Mouse (Mus musculus) adrenal gland, adult 2 months (tissue): Measurements from ENCODE around the gene Map3k1. TPM values are rescaled to one million over a fixed set of nuclear protein-coding genes. Genes with fewer than 3 reads are reported as not detected.

Experiments used
- DNase-seq: peaks from one replicate; pipeline ENCODE4 v3.0.0; 2021
- polyA plus RNA-seq: library from polyadenylated mRNA; depleted of rRNA; stranded (reverse); fragments of >200 nt; gene quantifications from 2 replicates; pipeline ENCODE4 v1.2.3, GENCODE M21; 2012
- total RNA-seq, 2 experiments: library from RNA; stranded (reverse); gene quantifications; 2 replicates each; pipeline ENCODE4 v1.2.3; 2021

The Map3k1 gene
- total and polyA plus RNA-seq, 3 experiments: 8.3 to 64.9 (median 49.1) TPM

DNA sequence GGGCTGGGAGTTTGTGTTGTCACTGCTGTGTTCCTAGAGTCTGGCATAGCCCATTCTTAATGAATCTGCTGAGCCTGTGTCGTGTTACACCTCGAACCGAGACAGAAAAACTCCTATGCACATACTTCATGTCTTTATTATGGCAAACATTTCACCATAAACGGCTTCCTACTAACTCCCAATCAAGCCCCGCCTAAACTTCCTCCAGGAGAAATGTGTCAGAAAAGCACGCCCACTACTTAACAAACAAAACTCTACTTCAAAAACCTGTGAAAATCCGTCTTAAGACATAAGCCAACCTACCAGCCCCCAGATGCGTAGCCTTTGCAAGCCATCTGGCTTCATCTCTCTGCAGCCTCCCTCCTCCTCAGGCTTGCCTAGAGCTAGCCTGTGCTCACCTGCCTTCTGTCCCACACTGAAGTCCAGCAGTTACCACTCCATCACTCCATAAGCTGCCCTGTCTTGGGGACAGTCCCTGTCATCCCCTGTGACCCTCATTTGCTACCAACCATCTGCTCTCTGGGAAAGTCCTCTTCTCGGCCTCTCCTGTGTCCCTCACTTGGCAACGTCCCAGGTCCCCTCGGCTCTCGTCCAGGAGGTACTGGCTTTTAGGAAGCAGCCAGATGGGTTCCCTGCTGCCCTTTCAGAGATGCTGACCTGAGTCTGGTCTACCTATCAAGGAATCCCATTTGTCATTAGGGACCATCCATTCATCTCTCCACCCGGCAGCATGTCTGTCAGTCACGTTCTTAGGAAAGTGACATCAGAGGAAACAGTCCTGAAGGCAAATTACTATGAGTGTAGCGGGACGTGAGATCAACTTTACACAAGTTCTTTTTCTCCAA, 16.4 kb downstream of the Map3k1 start:
- peak; percentile 64 for DNase-seq

DNA sequence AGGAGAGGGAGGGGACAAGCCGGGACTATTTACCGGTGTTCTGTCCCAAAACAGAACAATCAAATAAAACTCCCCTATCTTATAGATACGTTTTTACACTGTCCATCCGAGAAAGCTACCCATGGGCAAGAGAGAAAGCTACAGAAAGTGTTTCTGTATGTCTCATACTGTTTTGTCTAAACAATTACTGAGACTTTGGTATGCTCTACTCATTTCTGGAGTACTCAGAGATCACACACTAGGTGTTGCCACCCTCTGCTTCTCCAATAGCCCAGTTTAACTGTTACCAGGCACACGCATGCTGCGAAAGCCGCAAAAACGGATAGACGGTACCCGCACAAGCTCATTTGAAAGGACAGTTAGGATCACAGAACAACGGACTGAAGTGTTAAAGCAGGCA, 17.2 kb downstream of the Map3k1 start:
- no peak for DNase-seq

DNA sequence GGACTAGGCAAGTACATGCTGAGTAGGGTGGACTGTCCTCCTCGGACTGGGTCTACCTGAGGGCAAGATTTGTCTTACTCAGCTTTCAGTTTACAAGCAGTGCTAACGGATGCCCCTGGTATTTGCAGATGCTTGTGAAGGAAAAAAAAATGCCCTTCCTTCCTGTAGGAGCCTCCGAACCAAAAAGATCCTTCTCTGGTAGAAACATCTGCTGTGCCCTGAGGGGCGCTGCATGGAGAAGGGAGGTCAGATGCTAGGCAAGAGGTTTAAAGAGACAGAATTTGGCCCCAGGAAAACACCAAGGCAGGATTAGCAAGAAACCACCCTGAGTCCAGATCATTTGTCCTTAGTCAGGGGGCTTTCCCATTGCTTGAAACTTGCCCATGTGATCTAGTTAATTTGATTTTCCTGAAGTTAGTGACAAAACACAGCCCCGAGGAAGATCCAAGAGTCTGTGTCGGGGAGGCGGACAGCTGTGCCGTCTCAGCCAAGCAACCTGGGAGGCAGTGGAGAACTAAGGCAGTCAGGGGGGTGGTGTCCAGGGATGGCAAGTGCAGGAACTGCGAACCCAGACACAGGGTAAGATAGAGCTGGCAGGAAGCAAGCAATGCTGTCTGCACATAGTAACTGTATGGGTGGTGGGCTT, 19.2 kb downstream of the Map3k1 start:
- DNase-seq: peak; percentile 24

DNA sequence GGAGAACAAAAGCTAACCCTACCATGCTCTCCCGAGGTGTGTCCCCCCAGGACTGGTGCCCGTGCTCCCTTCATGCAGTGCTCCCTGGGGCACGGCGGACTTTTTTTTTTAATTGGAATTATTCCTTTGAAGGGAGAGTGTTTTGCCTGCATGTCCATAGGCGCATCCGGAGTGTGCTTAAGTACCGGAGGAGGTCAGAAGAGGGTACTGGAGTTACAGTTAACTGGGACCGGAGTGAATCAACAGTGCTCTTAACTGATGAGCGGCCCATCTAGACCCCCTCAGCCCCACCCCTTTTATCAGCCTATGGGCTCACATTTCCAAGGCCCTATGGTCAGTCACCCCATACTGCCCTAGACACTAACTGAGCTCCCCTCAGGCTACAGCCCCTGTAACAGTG, 19.9 kb downstream of the Map3k1 start:
- peak; percentile 26 for DNase-seq

DNA sequence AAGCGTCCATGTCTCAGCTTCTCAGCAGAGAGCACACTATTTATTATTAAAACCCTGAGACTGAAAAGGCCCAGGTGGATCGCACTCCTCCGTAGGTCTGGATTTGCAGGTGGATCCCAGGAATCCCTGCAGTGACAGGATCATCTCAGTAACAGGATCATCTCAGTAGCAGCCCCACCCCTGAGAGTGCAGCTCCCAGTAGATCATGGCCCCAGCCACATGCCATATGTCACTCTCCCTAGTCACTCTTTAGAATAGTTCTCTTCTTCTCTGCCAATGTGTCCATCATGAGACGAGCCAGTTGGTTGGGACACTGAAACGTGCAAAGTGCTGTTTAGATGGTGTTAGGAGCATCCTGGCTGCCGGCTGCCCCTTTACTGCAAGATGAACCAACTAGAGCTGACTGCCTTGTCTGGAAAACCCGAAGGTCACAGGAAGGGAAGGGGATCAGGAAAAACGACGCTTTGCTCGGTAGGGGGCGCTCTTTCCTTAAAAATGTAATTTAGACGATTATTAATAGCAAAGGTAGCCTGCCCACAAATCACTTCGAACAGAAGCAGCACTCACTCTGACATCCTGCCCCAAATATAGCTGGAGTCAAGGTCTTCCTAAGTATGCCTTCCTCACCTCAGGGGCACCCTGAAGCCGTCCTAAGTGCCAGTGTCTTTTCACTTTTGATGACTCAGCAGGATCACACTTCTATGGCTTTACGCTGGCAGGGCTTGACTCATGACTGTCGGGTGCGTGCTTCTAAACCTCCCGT, 20.8 kb downstream of the Map3k1 start:
- peak; percentile 89 for DNase-seq

DNA sequence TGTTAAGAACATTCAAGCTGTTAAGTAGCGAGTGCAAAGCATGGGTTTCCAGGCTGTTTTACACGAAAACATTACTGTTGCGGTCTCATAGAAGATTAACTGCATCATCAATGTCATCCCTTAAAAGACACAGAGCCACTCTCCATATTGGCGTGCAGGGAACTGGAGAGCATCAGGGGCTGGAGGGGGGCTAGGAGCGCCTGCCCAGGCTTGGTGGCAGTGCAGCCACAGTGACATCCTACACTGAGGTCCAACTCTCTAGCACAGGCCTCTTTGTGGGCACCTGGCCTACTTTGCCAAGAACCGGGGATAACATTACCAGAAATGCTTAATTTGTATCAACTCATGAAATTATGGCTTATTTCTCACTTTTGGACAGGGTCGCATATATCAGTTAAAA, 22.2 kb downstream of the Map3k1 start:
- no peak for DNase-seq

DNA sequence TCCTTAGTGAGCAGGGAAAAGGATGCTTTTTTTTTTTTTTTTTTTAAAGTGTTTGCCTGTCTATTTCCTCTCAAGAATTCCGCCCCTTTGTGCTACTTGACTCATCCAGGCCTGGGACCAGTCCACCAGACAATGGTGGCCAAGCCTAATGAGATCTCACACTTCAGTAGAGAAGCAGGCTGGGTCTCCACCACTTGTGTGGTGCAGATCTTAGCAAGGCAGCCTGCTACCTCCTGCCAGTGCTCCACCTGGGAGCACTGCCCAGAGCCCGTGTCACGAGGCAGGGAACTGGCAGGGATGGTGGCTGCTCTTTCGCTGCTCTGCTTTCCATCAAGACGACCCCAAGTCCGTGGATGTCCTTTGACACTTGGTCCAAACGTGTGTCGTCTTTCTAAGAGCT, 25.3 kb downstream of the Map3k1 start:
- DNase-seq: no peak

DNA sequence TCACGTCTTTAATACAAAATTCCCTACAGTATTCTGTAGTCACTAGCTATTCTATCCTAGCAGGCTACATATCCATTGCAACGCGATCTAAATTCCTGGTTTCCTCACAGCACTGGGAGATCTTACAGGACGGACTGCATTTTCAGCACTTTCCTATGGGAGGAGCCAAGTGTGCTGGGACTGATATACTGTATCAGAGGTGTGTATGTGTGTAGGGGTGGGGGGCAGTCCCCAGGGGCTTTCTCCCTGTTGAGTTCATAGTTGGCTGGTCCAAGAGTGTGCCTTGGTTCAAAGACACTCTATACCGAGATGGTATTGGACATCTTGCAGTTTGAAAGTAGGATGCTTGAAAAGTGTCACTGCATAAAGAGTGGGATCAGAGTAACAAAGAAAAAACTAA, 29.3 kb downstream of the Map3k1 start:
- no peak for DNase-seq

DNA sequence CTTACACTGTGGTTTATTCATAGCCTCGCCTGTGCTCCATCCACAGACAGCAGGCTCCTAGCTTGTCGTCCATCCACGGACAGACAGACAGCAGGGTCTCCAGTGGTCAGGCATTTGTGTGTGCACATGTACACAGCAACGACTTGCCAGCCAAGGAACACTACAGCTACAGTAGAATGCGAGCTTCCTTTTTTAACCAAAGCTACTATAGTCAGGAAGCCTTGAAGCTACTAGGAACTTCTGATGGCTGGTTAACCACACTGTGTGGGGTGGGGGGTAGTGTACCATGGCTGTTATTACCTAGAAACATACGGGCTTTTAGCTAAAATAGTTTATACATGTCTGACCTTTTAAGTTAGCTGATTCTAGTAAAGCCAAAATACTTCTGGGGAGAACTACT, 30.2 kb downstream of the Map3k1 start:
- peak; percentile 20 for DNase-seq

DNA sequence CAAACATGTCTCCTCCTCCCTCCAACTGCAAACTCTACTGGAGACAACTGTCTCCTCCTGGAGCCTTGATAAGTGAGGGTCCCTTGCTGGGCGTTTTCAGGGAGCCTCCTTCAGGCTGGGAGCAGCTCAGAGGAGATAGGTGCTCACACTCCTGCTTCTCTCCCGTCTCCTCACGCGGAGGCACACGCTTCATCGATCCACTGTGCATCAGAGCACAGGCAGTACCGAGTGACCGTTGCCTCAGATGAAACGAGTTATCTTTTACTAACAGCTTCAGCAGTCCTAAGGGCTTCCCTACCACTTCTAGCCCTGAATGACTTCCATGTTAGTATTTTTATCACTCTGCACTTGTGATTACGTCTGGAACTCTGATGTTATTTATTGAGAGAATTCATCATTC, 30.9 kb downstream of the Map3k1 start:
- no peak for DNase-seq

DNA sequence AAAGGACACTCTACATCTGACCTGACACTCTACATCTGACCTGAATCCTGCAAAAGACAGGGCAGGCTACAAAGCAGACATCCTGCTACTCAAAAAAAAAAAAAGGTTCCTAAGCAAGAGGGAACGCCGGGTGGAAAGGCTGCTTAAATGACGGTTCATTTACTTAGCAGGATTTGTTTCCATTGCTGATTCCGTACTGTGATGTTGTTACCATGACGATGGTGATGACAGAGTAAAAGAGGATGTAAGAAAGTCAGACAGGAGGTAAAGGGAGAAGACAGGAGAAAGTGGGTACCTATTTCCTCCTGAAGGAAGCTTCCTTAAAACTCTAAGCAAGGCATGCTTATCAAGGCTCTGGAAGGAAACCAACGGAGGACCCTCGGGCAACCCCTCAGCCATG, 31.6 kb downstream of the Map3k1 start:
- no peak for DNase-seq

DNA sequence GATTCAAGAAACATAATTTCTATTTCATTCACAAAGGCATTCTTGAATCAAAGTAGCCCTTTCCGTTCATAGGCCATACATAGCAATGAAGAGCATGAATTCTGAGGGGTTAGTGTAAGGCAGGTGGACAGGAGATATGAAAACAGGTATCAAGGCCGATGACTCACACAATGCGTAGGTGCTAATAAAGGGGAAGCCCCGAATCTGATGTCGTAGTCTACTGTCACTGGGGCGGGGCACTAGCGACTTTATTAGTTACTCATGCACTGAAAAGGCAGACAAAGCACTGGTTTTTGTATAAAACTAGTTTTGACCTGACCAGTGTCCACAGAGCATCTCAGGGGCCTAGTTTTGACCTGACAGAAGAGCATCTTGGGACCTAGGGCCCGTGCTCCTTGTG, 36.7 kb downstream of the Map3k1 start:
- no peak for DNase-seq

DNA sequence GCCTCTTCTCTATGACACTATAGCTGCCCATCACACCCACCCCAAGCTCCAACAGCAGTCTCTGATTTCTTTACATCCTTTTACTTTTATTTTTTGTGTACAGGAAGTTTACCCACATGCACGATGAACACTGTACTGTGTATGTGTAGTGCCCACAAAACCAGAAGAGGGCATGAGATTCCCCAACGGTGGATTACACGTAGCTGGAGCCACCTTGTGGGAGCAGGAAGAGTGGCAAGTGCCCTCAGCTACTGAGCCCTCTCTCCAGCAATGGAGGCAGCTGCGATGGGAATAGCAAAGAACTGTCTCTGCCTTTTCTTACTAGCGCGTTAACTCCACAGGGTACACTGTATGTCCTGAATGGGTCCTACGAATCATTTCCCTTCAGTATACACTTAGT, 37.6 kb downstream of the Map3k1 start:
- DNase-seq: peak; percentile 59

DNA sequence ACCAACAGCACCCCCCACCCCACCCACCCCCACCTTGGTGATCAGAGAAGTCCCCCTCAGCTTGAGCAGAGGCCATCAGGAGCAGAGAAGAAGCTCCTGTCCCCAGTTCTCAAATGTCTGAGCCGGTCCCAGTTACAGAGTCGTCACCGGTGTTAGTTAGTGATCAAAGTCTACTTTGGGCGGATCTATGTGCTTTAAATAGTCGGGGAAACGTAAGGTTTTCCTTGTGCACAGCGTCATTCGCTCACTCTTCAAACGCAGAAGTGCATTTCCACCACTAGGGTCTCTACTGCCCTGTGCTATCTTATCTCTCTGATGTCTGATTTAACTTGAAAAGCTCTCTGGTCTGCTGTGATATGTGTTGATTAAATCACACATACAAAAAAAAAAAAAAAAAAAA, 38.0 kb downstream of the Map3k1 start:
- no peak for DNase-seq

DNA sequence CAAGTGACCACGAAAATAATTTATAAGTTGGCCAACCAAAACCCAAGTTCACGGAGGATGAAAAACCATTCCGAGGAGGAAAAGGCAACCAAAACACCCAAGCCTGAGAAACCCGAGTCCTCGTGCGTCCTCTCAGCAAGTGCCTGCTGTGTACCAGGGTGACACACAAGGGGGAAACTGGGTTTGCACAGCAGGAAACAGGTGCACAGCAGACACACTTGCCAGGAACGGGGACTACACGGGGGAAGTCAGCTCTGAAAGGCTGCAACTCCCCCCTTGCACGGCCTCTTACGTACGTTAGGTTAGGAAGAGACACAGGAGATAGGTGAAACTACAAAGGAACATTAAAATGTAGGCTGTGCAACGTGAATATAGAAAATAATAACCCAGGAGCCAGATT, 46.3 kb downstream of the Map3k1 start:
- DNase-seq: no peak

DNA sequence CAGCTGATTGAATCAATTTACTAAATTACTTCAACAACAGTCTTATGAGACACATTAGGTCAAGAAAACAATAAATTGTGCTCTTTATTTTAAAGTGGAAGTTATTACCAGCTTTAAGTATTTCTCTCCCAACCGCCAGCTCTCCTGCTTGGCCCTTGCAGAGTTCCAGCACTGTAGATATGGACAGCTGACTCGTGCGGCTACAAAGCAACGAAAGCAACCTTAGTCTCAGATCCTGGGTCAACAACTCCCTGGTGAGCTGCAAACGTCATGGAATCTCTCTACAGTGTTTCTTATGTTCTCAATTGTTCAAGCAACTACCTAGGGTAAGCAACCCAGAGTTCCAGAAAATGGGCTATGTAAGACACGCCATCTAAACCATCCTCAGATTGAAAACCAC, 51.8 kb downstream of the Map3k1 start:
- no peak for DNase-seq

DNA sequence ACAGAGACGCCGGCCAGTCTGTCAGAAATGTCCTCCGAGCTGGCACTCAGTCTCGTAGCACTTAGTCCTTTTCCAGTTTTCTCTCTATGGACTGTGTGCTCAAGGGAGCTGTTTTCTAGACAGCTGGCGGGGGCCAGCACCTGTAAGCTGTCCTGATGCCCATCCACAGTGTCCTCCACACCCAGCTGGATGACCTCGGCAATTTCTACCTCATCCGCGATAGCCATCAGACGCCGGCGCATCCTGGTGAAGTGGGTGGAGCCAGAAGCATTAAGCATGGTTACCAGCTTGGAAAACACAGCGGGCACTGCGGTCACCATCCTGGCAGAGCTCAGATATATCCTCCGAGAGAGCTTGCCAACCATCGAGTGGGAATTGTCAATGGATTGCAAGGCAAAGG, 52.9 kb downstream of the Map3k1 start:
- DNase-seq: no peak

DNA sequence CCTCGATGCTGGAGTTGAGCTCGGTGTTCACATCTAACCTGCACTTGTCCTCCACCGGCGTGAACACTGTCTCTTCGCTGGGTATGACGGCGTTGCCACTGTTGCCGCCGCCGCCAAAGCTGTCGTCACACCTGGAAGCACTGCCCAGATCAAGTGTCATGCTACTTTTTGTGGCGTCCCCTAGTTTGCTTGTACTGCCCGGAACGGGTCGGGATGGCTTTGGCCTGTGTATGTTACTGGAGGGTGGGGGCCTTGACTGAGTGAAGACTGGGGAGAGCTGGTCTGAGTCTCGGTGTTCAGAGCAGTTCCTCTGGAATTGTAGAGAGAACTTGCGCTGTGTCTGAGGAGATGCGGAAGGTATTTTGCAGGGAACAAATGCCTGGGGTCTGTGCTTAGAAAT, 53.4 kb downstream of the Map3k1 start:
- no peak for DNase-seq

DNA sequence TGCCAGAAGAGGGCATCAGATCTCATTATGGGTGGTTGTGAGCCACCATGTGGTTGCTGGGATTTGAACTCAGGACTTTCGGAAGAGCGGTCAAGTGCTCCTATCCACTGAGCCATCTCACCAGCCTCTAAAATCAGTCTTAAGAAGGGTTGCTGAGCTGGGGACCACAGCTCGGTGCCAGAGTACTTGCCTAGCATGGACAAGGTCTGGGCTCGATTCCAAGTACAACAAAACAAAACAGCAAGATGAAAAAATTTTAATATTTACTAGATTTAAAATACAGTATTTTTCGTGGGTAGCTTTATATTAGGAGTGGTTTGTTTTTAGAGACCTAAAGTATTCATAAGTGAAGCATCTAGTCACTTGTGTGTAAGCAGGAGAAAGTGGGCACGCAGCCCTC, 55.5 kb downstream of the Map3k1 start:
- DNase-seq: no peak

DNA sequence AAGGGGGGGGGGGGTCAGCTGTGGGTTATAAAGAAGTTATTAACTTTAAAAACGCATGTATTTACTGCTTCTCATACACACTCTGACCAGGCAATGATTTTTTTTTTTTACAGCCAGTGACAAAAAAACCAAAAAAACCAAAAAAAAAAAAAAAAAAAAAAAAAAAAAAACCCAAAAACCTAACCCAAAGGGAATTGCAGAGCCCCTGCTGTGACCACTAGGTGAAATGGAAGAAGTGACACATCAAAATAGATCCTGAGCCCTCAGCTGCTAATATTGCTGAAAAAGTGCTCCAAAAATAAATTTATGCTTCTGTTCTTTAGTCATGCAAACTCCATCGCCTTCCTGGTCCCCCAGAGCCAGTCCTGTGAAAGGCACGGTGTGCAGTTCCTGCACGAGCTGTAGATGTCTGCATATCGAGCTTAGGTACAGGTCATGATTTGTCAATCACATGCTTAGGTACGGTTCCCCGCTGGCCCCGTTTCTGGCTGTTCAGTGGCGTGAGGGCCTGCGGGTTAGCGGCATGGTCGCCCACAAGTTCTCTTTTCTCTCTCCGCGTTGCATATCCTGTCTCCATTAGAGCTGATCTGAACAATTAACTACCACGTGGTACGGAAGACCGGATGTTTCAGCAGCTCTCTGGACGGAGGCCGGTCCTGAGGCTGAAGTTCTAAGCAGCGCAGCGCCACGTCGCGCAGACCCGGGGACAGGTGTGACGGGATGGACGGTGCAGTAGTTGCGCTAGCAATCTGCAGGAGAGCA, 60.3 kb downstream of the Map3k1 start:
- no peak for DNase-seq

DNA sequence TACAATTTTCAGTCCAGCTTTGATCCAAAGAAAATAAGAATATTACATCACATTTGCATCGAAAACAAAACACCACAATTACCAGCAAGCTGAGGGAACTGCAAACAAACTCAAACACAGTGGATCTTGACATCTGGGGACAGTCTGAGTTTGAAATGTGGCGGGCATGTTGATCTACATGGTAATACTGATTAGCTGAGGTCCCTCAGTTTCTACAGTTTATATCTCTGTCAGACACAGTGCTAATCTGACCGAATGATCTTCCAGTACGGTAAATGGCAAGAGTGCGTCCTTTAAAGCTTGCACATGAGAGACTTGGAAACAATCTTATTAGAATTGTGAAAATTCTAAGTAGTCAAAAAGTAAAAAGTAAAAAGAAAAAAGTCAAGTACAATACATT, 62.0 kb downstream of the Map3k1 start:
- DNase-seq: no peak

DNA sequence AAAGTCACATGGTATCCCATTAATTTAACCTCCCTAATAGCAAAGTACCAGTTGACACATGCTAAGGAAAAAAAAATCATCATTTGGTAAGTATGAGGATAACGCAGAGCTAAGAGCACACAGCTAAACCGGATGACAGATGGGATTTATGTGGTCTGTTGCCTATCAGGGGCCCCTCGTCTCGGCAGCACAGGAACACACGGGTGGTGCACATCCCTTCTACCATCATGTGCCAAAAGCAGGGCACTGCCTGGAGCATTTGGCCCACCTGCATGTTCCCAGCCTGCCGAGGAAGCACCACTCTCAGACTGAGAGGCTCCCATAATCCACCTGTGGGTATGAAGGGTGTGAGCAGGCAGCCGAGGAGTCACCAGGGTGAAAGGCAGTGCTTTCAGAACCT, 63.6 kb downstream of the Map3k1 start:
- no peak for DNase-seq
